Mouse (Mus musculus): ENCODE results near the gene Apof. TPM values are rescaled to one million over a fixed set of nuclear protein-coding genes. Genes with fewer than 3 reads are reported as not detected.
A peak's percentile ranks its signal among the peaks of the same experiment; 100 is the strongest.

The Apof gene
- not detected for polyA plus RNA-seq (2017; shearing (Covaris generic))

DNA sequence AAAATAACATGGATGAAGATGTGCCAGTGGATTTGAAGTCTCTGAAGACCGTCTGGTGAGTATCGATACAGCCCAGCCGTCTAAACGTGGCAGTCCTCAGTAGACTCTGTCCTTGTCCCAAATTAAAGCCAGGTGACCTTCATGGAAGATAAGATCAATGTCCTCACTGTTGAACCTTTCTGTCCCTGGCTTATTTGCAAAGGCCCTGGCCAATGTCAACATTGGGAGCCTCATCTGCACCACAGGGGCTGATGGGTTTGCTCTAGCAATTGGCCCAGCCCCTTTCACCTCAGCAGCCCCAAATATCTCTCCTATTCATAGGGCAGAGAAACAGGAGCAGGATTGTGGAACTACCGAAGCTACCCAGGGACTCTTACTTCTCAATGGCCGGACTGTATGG lies at the start of gene Apof:
Gene Apof (plus strand): TSS at position 301 of the 400 bp plus-strand sequence.
- no peak for ATAC-seq

GRCm38 (mm10) chr10:128221533-128222286 lies 46.8 kb upstream of the Apof start:
- ATAC-seq = peak; percentile 74

GRCm38 (mm10) chr10:128225064-128225463 lies 43.4 kb upstream of the Apof start:
- ATAC-seq = no peak

GRCm38 (mm10) chr10:128225538-128225937 lies 42.9 kb upstream of the Apof start, which contains the start of gene Mip:
TSS of gene Mip (plus strand) at chr10:128225838.
- ATAC-seq = no peak

DNA sequence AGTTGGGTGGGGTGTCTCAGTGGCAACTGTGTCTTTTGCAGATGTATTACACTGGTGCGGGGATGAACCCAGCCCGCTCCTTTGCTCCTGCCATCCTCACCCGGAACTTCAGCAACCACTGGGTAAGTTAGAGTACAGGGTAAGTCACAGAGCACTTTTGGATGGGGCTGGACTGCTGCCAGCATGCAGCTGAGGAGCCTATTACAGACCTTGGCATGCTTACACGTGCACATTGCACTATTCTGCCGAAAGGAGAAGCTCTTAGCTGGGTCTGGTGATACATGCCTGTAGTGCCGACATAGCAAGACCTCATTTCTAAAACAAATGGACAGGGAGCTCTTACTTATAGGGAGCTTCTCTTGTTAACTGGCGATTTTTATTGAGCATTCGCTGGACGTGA lies 40.9 kb upstream of the Apof start:
- ATAC-seq = no peak

DNA sequence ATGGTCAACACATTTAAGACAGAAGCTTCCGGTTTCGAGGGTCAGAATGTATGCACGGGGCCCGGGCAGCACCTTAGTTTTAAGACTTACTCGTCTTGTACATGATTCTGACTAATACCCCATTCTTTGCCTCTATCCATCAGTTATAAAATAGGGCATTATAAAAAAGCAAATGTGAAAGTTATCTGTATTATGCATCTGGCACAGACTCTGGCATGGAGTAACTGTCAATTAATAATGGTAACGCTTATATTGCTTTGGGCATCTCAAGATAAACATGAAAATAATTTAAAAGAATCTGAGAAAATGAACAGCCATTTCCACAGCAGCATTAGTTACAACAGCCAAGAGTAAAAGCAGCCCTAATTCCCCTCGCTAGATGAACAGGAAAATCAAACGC lies 40.5 kb upstream of the Apof start:
- no peak for ATAC-seq

DNA sequence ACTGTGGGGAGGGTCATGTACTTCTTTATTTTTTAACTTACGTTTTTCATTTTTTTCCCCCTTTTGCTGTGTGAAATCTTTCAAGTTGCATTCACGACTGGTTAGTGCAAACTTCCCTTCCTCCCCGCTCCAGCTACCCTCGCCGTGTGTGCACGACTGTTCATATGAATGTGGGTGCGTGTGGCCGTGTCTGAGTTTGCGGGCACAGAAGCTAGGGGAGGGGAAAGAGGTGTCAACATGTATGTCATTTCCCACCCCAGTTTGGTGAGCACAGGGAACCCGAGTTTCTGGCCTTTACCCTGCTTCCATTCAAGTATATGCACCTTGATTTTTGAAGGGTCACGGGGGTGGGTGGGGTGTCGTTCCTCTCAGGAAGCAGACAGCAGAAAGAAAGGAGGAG lies 37.9 kb upstream of the Apof start:
- ATAC-seq = no peak

DNA sequence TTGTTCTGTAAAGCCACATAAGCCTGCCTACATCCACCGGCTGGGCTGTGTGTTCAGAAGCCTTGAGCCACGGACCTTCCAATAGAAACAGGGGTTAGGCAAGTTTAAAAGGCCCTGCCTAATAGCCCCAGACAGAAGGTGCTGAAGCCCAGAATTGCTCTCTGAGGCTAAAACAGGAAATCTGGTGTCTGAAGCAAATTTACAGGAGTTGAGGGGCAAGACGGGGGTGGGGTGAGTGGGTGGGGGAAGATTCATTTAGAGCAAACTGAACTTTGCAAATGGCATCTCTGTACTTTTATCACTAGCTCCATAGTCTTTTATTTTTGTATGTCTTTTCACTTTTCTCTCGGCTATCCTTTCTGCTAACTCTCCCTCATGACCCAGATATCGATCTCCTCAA lies 37.3 kb upstream of the Apof start:
- ATAC-seq = no peak

- peak; percentile 75 for ATAC-seq
Measured at GRCm38 (mm10) chr10:128231697-128232419, 36.6 kb upstream of the Apof start, which contains the start of gene Timeless. TSS of gene Timeless (plus strand) at chr10:128232065.

- ATAC-seq = peak; percentile 39
Measured at GRCm38 (mm10) chr10:128232420-128232985, 36.0 kb upstream of the Apof start.

DNA sequence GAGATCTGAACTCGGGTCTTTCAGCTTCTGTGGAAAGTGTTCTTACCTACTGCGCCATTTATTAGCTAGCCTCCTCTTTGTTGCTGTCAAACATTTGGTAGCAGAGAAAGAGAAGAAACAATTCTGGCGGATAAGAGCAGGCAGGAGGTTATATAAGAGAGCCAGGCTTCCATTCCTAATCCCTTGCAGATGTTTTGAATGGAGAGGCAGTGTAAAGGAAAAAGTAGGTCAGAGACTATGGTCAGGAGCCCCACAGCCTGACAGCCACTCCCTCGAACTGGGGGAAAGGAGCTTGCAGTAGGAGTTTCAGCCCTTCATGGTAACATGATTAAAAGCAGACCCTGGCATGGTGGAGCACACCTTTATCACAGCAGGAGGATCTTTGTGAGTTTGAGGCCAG lies 32.1 kb upstream of the Apof start:
- no peak for ATAC-seq

DNA sequence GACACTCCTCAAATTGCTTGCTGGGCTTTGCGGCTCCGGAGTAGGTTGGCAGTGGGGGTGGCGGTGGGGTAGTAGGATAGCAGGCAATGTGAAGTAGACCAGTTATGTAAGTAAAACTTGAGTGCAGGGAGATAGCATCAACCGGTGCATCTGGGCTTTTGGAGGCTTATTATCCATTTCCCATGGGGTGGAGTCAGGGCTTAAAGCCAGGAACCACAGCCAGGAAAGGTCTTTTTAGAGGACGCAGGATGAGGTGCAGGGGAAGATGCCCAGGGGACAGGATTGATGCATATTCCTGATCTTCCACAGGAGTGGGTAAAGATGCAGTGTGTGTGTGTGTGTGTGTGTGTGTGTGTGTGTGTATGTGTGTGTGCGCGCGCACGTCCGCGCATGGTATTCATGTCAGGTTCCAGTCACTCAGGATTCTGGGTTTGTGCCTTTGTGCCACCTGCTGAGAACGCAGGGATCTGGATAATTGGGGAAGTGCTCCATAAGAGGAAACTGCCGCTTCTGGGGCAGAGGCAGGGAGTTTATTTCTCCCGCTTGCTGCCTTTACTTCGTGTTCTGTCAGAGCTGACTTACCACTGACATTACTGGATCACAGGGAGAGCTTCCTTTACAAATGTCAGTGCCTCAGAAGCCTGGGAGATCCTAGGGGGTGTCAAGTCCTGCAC lies 30.5 kb upstream of the Apof start:
- ATAC-seq = no peak

GRCm38 (mm10) chr10:128239140-128239539 lies 29.3 kb upstream of the Apof start:
- ATAC-seq = no peak

DNA sequence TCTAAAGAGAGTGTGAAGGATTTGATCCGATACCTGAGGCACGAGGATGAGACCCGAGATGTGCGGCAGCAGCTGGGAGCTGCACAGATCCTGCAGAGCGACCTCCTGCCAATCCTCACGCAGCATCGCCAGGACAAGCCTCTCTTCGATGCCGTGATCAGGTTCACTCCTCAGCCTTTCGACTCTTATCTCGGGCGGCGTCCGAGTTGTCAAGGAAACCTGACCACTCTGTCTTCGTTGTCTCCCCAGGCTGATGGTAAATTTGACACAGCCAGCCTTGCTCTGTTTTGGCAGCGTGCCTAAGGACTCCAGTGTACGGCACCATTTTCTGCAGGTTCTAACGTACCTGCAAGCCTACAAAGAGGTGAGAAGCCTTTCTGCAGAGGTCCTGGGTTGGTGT lies 28.3 kb upstream of the Apof start:
- no peak for ATAC-seq

- ATAC-seq = no peak
Measured at GRCm38 (mm10) chr10:128243252-128243651, 25.2 kb upstream of the Apof start.

DNA sequence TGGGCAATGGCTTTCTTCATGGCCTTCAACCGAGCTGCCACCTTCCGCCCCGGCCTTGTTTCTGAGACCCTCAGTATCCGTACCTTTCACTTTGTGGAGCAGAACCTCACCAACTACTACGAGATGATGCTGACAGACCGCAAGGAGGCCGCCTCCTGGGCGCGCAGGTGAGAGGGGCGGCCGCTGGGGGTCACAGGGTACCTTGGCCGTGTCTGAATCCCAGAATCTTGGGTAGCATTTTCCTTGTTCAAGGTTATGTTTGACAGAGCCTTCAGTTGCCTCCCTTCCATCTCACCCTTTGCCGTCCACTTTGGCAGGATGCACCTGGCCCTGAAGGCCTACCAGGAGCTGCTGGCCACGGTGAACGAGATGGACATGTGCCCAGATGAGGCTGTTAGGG lies 24.4 kb upstream of the Apof start:
- no peak for ATAC-seq

DNA sequence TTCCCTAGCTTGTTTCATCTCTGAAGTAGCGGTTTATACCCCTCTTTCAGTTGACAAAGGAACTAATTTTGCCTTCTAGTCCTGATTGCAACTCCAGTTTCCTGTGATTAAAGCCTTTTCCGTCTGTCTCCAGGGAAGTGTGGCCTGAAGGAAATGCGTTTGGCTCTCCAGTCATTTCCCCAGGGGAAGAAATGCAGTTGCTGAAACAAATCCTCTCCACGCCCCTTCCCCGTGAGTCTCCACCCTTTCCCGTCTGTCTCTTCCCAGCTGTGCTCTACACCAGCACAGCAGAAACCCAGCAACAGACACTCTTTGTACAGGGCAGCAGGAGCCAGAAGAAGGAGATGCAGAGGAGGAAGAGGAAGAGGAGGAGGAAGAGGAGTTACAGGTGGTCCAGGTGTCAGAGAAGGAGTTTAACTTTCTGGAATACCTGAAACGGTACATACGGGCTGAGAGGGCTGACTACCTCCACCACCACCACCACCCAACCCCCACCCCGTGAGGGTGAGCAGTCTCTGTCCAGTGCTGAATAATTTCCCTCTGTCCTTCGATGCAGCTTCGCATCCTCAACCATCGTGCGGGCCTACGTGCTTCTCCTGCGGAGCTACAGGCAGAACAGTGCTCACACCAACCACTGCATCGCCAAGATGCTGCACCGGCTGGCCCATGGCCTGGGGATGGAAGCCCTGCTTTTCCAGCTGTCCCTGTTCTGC lies 21.3 kb upstream of the Apof start:
- no peak for ATAC-seq

- no peak for ATAC-seq
Measured at GRCm38 (mm10) chr10:128250565-128250964, 17.9 kb upstream of the Apof start.

DNA sequence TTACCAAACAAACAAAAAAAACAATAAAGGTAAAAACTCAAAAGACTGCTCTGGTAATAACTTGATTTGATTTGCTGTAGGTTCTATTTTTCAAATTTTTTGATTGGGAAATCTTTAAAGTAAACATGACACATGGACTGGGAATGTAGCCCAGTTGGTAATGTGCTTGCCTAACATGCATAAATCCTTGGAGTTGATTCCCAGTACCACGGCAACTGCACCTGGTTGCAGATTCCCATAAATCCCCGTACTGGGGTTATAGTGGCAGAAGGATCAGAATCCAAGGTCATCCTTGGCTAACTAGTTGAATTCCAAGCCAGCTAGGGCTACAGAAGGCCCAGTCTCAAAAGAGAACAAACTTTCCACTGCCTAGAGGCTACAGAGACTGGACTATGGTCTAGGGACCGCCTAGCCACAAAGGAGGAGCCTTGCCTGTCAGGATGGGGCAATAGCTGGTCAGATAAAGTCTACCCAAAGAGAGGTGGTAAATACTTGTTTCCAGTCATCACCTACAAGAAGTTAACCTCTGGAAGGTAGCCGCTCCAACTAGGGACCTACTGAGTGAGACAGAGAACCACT lies 14.7 kb upstream of the Apof start, which contains the start of gene Apon:
Gene Apon (plus strand): TSS at position 420 of the 579 bp plus-strand sequence.
- ATAC-seq = no peak

DNA sequence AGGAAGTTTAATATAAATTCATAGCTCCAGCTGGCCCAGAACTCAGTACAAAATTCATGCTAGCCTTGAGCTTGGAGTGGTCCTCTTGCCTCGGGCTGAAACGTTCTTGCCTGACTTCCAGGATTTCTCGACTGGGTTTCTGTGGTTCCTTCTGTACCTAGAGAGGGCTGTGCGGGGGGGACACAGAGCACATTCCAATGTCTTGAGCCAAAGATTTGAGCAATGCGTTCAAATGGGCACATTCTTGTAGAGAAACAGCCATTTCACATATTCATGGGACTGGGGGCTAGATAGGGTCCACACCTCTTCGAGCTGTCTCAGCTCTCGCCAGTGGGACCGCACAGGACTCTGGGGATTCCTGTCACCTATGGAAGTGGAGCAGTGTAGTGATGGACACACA lies 12.5 kb upstream of the Apof start:
- ATAC-seq = no peak

DNA sequence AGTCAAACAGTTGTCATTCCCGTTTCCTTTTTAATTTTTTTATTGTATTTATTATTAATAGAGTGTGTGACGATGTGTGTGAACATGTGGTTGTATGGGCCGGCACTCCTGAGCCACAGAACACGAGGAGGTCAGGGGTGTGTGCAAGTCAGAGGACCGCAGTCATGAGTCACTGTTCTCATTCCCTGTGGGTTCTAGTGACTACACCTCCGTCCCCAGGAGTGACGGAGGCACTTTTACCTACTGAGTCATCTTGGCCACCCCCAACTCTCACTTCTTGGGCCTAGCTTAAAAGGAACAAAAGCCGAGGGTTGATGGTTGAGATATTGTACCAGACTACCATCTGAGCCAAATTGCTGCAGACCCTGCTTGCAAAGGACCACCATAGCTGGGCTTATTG lies 12.1 kb upstream of the Apof start:
- no peak for ATAC-seq

- ATAC-seq = no peak
Measured at GRCm38 (mm10) chr10:128258953-128259352, 9.5 kb upstream of the Apof start.

Data from inflammation-experienced regulatory T-cells, adult 6 months (primary cell).